Mouse (Mus musculus): ENCODE data around the gene Slc35e3.
"Not testable (repeated sequence)": the region's sequence is repeated elsewhere in the genome, so short reads cannot be mapped to it uniquely, and the experiment has no call there.

The Slc35e3 gene

GRCm38 (mm10) chr10:117761551-117761950 is 15.4 kb upstream of the Slc35e3 start:
- DNase-seq: no peak

GRCm38 (mm10) chr10:117760831-117761335 is 14.7 kb upstream of the Slc35e3 start:
- DNase-seq: no peak

- DNase-seq: no peak
These were observed 13.9 kb upstream of the Slc35e3 start for GRCm38 (mm10) chr10:117759844-117760630.

GRCm38 (mm10) chr10:117758749-117759727 is 12.9 kb upstream of the Slc35e3 start:
- DNase-seq: no peak

- DNase-seq: not testable (repeated sequence)
These were observed 12.2 kb upstream of the Slc35e3 start for GRCm38 (mm10) chr10:117758344-117758743.

- no peak for DNase-seq
These were observed 11.7 kb upstream of the Slc35e3 start for GRCm38 (mm10) chr10:117757796-117758342.

GRCm38 (mm10) chr10:117757259-117757658 is 11.1 kb upstream of the Slc35e3 start:
- DNase-seq: no peak

GRCm38 (mm10) chr10:117756784-117757183 is 10.6 kb upstream of the Slc35e3 start:
- DNase-seq: no peak

- DNase-seq: no peak
These were observed 9.8 kb upstream of the Slc35e3 start for GRCm38 (mm10) chr10:117755799-117756467.

GRCm38 (mm10) chr10:117755086-117755798 is 9.1 kb upstream of the Slc35e3 start:
- no peak for DNase-seq

GRCm38 (mm10) chr10:117754609-117754940 is 8.4 kb upstream of the Slc35e3 start:
- DNase-seq: no peak

- no peak for DNase-seq
These were observed 7.8 kb upstream of the Slc35e3 start for GRCm38 (mm10) chr10:117753711-117754608.

GRCm38 (mm10) chr10:117752851-117753647 is 6.9 kb upstream of the Slc35e3 start:
- DNase-seq: no peak

GRCm38 (mm10) chr10:117752304-117752821 is 6.2 kb upstream of the Slc35e3 start:
- DNase-seq: no peak

- no peak for DNase-seq
These were observed 5.6 kb upstream of the Slc35e3 start for GRCm38 (mm10) chr10:117751744-117752143.

GRCm38 (mm10) chr10:117751282-117751610 is 5.1 kb upstream of the Slc35e3 start:
- DNase-seq: no peak

- DNase-seq: no peak
These were observed 4.5 kb upstream of the Slc35e3 start for GRCm38 (mm10) chr10:117750529-117751281.

- no peak for DNase-seq
These were observed 3.7 kb upstream of the Slc35e3 start for GRCm38 (mm10) chr10:117749787-117750343.

Data from cerebellum, adult 8-10 months (tissue).